ENCODE assay signal across 19 mouse cellular contexts in genomic region chrX:136365809-136366208, GRCm38 (mm10).
A peak's percentile ranks its signal among the peaks of the same experiment; 100 is the strongest.
DNase-seq lines count a peak whose midpoint lies in the region; ATAC-seq and TF ChIP-seq lines count a peak whose summit lies in the region.
"Had no signal": no experiment of that assay in that cellular context is flagged by ENCODE, and none has a peak within 500 bp of the region (broad histone marks: within the 10 kb centered on the region; RNA-seq: fewer than 3 reads in every experiment).

No protein-coding gene starts in this region.

- H3K4me2 ChIP-seq in hindbrain, postnatal 0 days (ENCODE audit: low read depth, low read length), result no peak overlapping the region
- H3K4me2 ChIP-seq in hindbrain, embryonic 11.5 days (replicated peaks; ENCODE audit: low read depth, low read length), result no peak overlapping the region
- H3K4me2 ChIP-seq: heart, embryonic 12.5 days; hindbrain, embryonic 12.5 days had no signal

- no peak for TF ChIP-seq CTCF in hindbrain, postnatal 0 days (IDR thresholded peaks at IDR 0.05; ENCODE audit: low read depth)
- TF ChIP-seq CTCF in brain, embryonic 14.5 days (IDR thresholded peaks at IDR 0.05; ENCODE audit: borderline replicate concordance, extremely low read depth, insufficient read depth, insufficient read length), result no peak

- H3K9ac ChIP-seq in hindbrain, postnatal 0 days (replicated peaks; ENCODE audit: low read length), result no peak overlapping the region
- H3K9ac ChIP-seq in hindbrain, embryonic 11.5 days (ENCODE audit: low read depth, low read length), result no peak overlapping the region
- H3K9ac ChIP-seq: heart, embryonic 12.5 days; hindbrain, embryonic 12.5 days had no signal

- no peaks in the 10 kb centered on the region for H3K36me3 ChIP-seq in hindbrain, postnatal 0 days (ENCODE audit: insufficient read depth, low read length)
- H3K36me3 ChIP-seq in hindbrain, embryonic 11.5 days (ENCODE audit: control insufficient read depth, insufficient read depth, low read length), result no peaks in the 10 kb centered on the region
- H3K36me3 ChIP-seq: embryonic facial prominence, embryonic 10.5 days; G1E; heart, embryonic 12.5 days; hindbrain, embryonic 12.5 days had no signal

- H3K27ac ChIP-seq in hindbrain, postnatal 0 days, result no peak overlapping the region
- H3K27ac ChIP-seq in hindbrain, embryonic 11.5 days (ENCODE audit: low read depth, low read length), result no peak overlapping the region
- H3K27ac ChIP-seq: embryonic facial prominence, embryonic 10.5 days; hindbrain, embryonic 12.5 days had no signal

- 0 out of 2 replicates have a peak, but pooled peaks have one; percentile 32 for ATAC-seq in hindbrain, postnatal 0 days
- no peak for ATAC-seq in hindbrain, embryonic 11.5 days (ENCODE audit: low FRiP score)
- ATAC-seq: CD4-positive, CD25-positive, alpha-beta regulatory T cell, adult 4 months; forebrain, embryonic 16.5 days; hindbrain, embryonic 16.5 days had no signal

- H3K9me3 ChIP-seq in hindbrain, postnatal 0 days (ENCODE audit: low read length), result no peaks in the 10 kb centered on the region
- H3K9me3 ChIP-seq in hindbrain, embryonic 11.5 days (ENCODE audit: control insufficient read depth, low read length), result no peaks in the 10 kb centered on the region
- H3K9me3 ChIP-seq: embryonic facial prominence, embryonic 10.5 days; G1E; heart, embryonic 12.5 days; hindbrain, embryonic 12.5 days had no signal

- WGBS in hindbrain, postnatal 0 days, result 41% methylated on average over 2 of the region's 2 CpGs
- WGBS in hindbrain, embryonic 11.5 days, result 71% methylated on average over 2 of the region's 2 CpGs

- peak; percentile 2 for DNase-seq in hindbrain, postnatal 0 days (ENCODE audit: low spot score)
- DNase-seq in hindbrain, embryonic 11.5 days (ENCODE audit: low spot score), result no peak
- peak; percentile 1 for DNase-seq in right cerebral cortex, postnatal 4 days
- no peak for DNase-seq in right cerebral cortex, postnatal 36 days (ENCODE audit: low spot score in 2 of 2)
- DNase-seq in brain, embryonic 14.5 days (ENCODE audit: low read depth), result peak; percentile 23
- no peak for DNase-seq in layer of hippocampus, postnatal 10 days (ENCODE audit: low spot score in 2 of 2)
- no peak for DNase-seq in testis, postnatal 10 days (ENCODE audit: low spot score)
- DNase-seq: adrenal gland, postnatal 10 days; B cell, adult 2 months; cerebellum, adult 2 months; cerebellum, postnatal 10 days; gastrocnemius, postnatal 14 days had no signal

- TF ChIP-seq POLR2A in brain, embryonic 14.5 days (IDR thresholded peaks at IDR 0.05; ENCODE audit: borderline replicate concordance, extremely low read depth, insufficient read depth, insufficient read length, poor library complexity, severe bottlenecking), result no peak

- H3K27me3 ChIP-seq in hindbrain, postnatal 0 days (ENCODE audit: insufficient read depth, low read length), result no peaks in the 10 kb centered on the region
- no peaks in the 10 kb centered on the region for H3K27me3 ChIP-seq in hindbrain, embryonic 11.5 days (ENCODE audit: control insufficient read depth, insufficient read depth, low read length)
- H3K27me3 ChIP-seq: heart, embryonic 12.5 days; hindbrain, embryonic 12.5 days had no signal

- no peaks in the 10 kb centered on the region for H3K4me1 ChIP-seq in hindbrain, postnatal 0 days (ENCODE audit: insufficient read depth, low read length)
- H3K4me1 ChIP-seq in hindbrain, embryonic 11.5 days (replicated peaks; ENCODE audit: control insufficient read depth, insufficient read depth, low read length), result no peaks in the 10 kb centered on the region
- H3K4me1 ChIP-seq: embryonic facial prominence, embryonic 10.5 days; heart, embryonic 12.5 days; hindbrain, embryonic 12.5 days had no signal

- no peak overlapping the region for H3K4me3 ChIP-seq in hindbrain, postnatal 0 days (ENCODE audit: low read length)
- H3K4me3 ChIP-seq in hindbrain, embryonic 11.5 days (ENCODE audit: low read depth, low read length), result no peak overlapping the region
- H3K4me3 ChIP-seq: embryonic facial prominence, embryonic 10.5 days; heart, embryonic 12.5 days; hindbrain, embryonic 12.5 days had no signal

Comparison
In these comparisons a context has a peak if more than half of its experiments do, and no peak if none do; other contexts are left out.
1. DNase-seq: peak in hindbrain, postnatal 0 days (single experiment), right cerebral cortex, postnatal 4 days (single experiment) and brain, embryonic 14.5 days (single experiment); none in hindbrain, embryonic 11.5 days (single experiment), right cerebral cortex, postnatal 36 days (0 of 2), layer of hippocampus, postnatal 10 days (0 of 2) and testis, postnatal 10 days (single experiment).